Mouse (Mus musculus): ENCODE measurements at regions not wholly inside any gene's neighbourhood (a gene's known extent, or its start where the extent isn't known, plus 50 kb on each side); places are given as distances from the start of the nearest gene placed in this dataset.

DNA sequence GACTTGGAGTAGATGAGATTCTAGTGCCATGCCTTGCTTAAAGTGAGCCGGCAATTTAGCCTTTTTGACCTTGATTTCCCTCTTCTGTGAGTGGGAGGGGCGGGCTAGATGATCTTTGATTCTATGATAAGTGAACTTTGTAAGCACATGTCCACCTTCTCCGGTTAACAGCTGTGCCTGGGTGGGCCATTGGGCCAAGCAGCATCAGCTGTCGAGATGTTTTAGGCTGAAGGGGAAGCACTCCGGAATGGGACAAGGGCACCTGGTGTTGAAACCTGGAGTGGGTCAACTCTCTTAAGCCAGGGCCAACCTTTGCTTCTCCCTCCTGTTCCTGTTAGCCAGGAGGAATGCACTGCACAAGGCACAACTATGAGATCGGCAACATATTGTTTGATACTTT, 239.5 kb upstream of the Map3k1 start:
- Histone ChIP-seq H3K9ac (ENCODE audit: low read length) (no peak overlapping the region), H3K4me1 (ENCODE audit: control insufficient read depth, insufficient read depth, low read length) (no peaks in the 10 kb centered on the region), H3K4me3 (ENCODE audit: low read depth, low read length) (no peak overlapping the region), H3K9me3 (replicated peaks; ENCODE audit: control insufficient read depth, low read length) (no peaks in the 10 kb centered on the region), H3K27ac (ENCODE audit: low read depth, low read length) (no peak overlapping the region), H3K36me3 (ENCODE audit: control insufficient read depth, insufficient read depth, low read length) (no peaks in the 10 kb centered on the region), H3K27me3 (replicated peaks; ENCODE audit: control insufficient read depth, insufficient read depth, low read length) (no peaks in the 10 kb centered on the region), H3K4me2 (ENCODE audit: low read length) (no peak overlapping the region)
- WGBS = 91% methylated on average over 6 of the region's 6 CpGs
- no peak for DNase-seq (ENCODE audit: low spot score)
- no peak for ATAC-seq

DNA sequence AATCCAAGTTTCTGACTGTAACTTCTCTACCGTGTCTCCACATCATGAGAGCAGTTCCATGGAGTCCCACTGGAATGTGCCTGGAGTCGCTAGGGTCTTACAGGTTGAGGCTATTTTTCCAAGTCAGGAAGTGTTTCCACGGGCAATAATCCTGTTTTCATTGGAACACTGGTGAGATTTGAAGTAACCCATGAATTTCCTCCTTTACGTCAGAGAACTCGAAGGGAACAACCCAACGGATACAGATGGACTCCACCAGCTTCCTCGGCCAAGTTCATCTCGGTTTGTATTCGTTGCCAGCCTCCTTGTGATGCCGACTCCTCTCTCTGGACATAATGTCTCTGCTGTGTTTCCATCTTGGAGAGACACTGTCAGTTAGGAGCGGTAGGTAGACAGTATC, 237.4 kb upstream of the Ankrd55 start:
- DNase-seq (ENCODE audit: low spot score) = no peak
- H3K9ac ChIP-seq (ENCODE audit: low read length) = no peak overlapping the region

DNA sequence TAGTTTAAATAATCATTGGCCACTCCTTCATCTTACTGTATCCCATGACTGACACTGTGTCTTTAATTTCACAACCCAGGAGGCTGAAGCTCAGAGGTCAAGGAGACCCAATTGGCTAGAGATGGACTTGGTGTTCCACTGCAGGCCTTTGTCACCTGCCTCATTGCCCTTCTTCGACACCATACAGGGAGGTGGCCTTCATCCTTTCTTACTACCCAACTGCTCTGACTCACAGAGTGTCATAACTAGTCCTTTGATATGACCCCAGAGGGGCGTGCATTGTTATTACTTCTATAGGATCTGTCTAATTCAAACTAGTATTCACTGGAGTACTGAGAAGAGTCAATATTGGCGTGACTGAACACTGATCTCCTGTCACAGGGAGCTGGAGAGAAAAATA, 236.2 kb upstream of the Ankrd55 start:
- DNase-seq (ENCODE audit: low spot score) (no peak), ATAC-seq (no peak)
- H3K9ac ChIP-seq (ENCODE audit: low read length) = no peak overlapping the region
- no peak overlapping the region for H3K4me3 ChIP-seq (ENCODE audit: low read depth, low read length)
- no peaks in the 10 kb centered on the region for H3K36me3 ChIP-seq (ENCODE audit: control insufficient read depth, insufficient read depth, low read length)
- no peaks in the 10 kb centered on the region for H3K27me3 ChIP-seq (replicated peaks; ENCODE audit: control insufficient read depth, insufficient read depth, low read length)
- H3K4me1 ChIP-seq (ENCODE audit: control insufficient read depth, insufficient read depth, low read length) = no peaks in the 10 kb centered on the region
- H3K9me3 ChIP-seq (replicated peaks; ENCODE audit: control insufficient read depth, low read length) = no peaks in the 10 kb centered on the region
- 90% methylated on average over 3 of the region's 3 CpGs for WGBS
- H3K4me2 ChIP-seq (ENCODE audit: low read length) = no peak overlapping the region
- no peak overlapping the region for H3K27ac ChIP-seq (ENCODE audit: low read depth, low read length)

More for the DNA sequence above, 237.4 kb upstream of the Ankrd55 start:
- Histone ChIP-seq H3K4me3 (ENCODE audit: low read depth, low read length) (no peak overlapping the region), H3K27ac (ENCODE audit: low read depth, low read length) (no peak overlapping the region), H3K9me3 (replicated peaks; ENCODE audit: control insufficient read depth, low read length) (no peaks in the 10 kb centered on the region), H3K27me3 (replicated peaks; ENCODE audit: control insufficient read depth, insufficient read depth, low read length) (no peaks in the 10 kb centered on the region), H3K36me3 (ENCODE audit: control insufficient read depth, insufficient read depth, low read length) (no peaks in the 10 kb centered on the region), H3K4me1 (ENCODE audit: control insufficient read depth, insufficient read depth, low read length) (no peaks in the 10 kb centered on the region), H3K4me2 (ENCODE audit: low read length) (no peak overlapping the region)
- 93% methylated on average over 11 of the region's 11 CpGs for WGBS
- ATAC-seq = no peak

GRCm38 (mm10) chr13:112052456-112052855, 235.8 kb upstream of the Ankrd55 start:
- 88% methylated on average over 3 of the region's 3 CpGs for WGBS
- no peak overlapping the region for H3K27ac ChIP-seq (ENCODE audit: low read depth, low read length)
- H3K4me3 ChIP-seq (ENCODE audit: low read depth, low read length) = no peak overlapping the region
- H3K27me3 ChIP-seq (replicated peaks; ENCODE audit: control insufficient read depth, insufficient read depth, low read length) = no peaks in the 10 kb centered on the region
- H3K9ac ChIP-seq (ENCODE audit: low read length) = no peak overlapping the region
- H3K9me3 ChIP-seq (replicated peaks; ENCODE audit: control insufficient read depth, low read length) = no peaks in the 10 kb centered on the region
- H3K4me1 ChIP-seq (ENCODE audit: control insufficient read depth, insufficient read depth, low read length) = no peaks in the 10 kb centered on the region
- DNase-seq (ENCODE audit: low spot score) (no peak), ATAC-seq (no peak)
- no peaks in the 10 kb centered on the region for H3K36me3 ChIP-seq (ENCODE audit: control insufficient read depth, insufficient read depth, low read length)
- H3K4me2 ChIP-seq (ENCODE audit: low read length) = no peak overlapping the region

GRCm38 (mm10) chr13:112054879-112055371, 233.3 kb upstream of the Ankrd55 start:
- H3K9me3 ChIP-seq (replicated peaks; ENCODE audit: control insufficient read depth, low read length) = no peaks in the 10 kb centered on the region
- DNase-seq (ENCODE audit: low spot score) = no peak
- no peak overlapping the region for H3K4me3 ChIP-seq (ENCODE audit: low read depth, low read length)
- H3K4me2 ChIP-seq (ENCODE audit: low read length) = no peak overlapping the region
- no peak overlapping the region for H3K9ac ChIP-seq (ENCODE audit: low read length)
- no peaks in the 10 kb centered on the region for H3K36me3 ChIP-seq (ENCODE audit: control insufficient read depth, insufficient read depth, low read length)
- no peak for ATAC-seq
- no peaks in the 10 kb centered on the region for H3K27me3 ChIP-seq (replicated peaks; ENCODE audit: control insufficient read depth, insufficient read depth, low read length)
- WGBS = 90% methylated on average over 6 of the region's 6 CpGs
- no peaks in the 10 kb centered on the region for H3K4me1 ChIP-seq (ENCODE audit: control insufficient read depth, insufficient read depth, low read length)
- no peak overlapping the region for H3K27ac ChIP-seq (ENCODE audit: low read depth, low read length)

- H3K4me2 ChIP-seq (ENCODE audit: low read length) = no peak overlapping the region
These were observed 230.0 kb upstream of the Ankrd55 start for GRCm38 (mm10) chr13:112058218-112058617.

GRCm38 (mm10) chr13:112058771-112059170, 229.5 kb upstream of the Ankrd55 start:
- 90% methylated on average over 6 of the region's 6 CpGs for WGBS
- DNase-seq (ENCODE audit: low spot score) = no peak
- Histone ChIP-seq H3K4me2 (ENCODE audit: low read length) (no peak overlapping the region), H3K27me3 (replicated peaks; ENCODE audit: control insufficient read depth, insufficient read depth, low read length) (no peaks in the 10 kb centered on the region), H3K9me3 (replicated peaks; ENCODE audit: control insufficient read depth, low read length) (no peaks in the 10 kb centered on the region), H3K36me3 (ENCODE audit: control insufficient read depth, insufficient read depth, low read length) (no peaks in the 10 kb centered on the region), H3K9ac (ENCODE audit: low read length) (no peak overlapping the region), H3K4me3 (ENCODE audit: low read depth, low read length) (no peak overlapping the region), H3K4me1 (ENCODE audit: control insufficient read depth, insufficient read depth, low read length) (no peaks in the 10 kb centered on the region), H3K27ac (ENCODE audit: low read depth, low read length) (no peak overlapping the region)
- no peak for ATAC-seq

More at GRCm38 (mm10) chr13:112058218-112058617, 230.0 kb upstream of the Ankrd55 start:
- Histone ChIP-seq H3K4me1 (ENCODE audit: control insufficient read depth, insufficient read depth, low read length) (no peaks in the 10 kb centered on the region), H3K36me3 (ENCODE audit: control insufficient read depth, insufficient read depth, low read length) (no peaks in the 10 kb centered on the region), H3K27ac (ENCODE audit: low read depth, low read length) (no peak overlapping the region), H3K9me3 (replicated peaks; ENCODE audit: control insufficient read depth, low read length) (no peaks in the 10 kb centered on the region), H3K27me3 (replicated peaks; ENCODE audit: control insufficient read depth, insufficient read depth, low read length) (no peaks in the 10 kb centered on the region), H3K4me3 (ENCODE audit: low read depth, low read length) (no peak overlapping the region), H3K9ac (ENCODE audit: low read length) (no peak overlapping the region)
- DNase-seq (ENCODE audit: low spot score) (peak; percentile 23), ATAC-seq (peak; percentile 37; the same call in 1 of the 2 replicates)
- WGBS = 88% methylated on average over 11 of the region's 11 CpGs

- WGBS = 92% methylated on average over 8 of the region's 8 CpGs
- Histone ChIP-seq H3K4me2 (ENCODE audit: low read length) (no peak overlapping the region), H3K27me3 (replicated peaks; ENCODE audit: control insufficient read depth, insufficient read depth, low read length) (no peaks in the 10 kb centered on the region), H3K4me3 (ENCODE audit: low read depth, low read length) (no peak overlapping the region), H3K9me3 (replicated peaks; ENCODE audit: control insufficient read depth, low read length) (no peaks in the 10 kb centered on the region), H3K4me1 (ENCODE audit: control insufficient read depth, insufficient read depth, low read length) (peaks cover under 1% of the 10 kb centered on the region; the same call in 1 of the 2 replicates), H3K9ac (ENCODE audit: low read length) (no peak overlapping the region), H3K36me3 (ENCODE audit: control insufficient read depth, insufficient read depth, low read length) (no peaks in the 10 kb centered on the region), H3K27ac (ENCODE audit: low read depth, low read length) (no peak overlapping the region)
- ATAC-seq = no peak
- no peak for DNase-seq (ENCODE audit: low spot score)
These were observed 226.2 kb upstream of the Ankrd55 start for GRCm38 (mm10) chr13:112062024-112062423.

DNA sequence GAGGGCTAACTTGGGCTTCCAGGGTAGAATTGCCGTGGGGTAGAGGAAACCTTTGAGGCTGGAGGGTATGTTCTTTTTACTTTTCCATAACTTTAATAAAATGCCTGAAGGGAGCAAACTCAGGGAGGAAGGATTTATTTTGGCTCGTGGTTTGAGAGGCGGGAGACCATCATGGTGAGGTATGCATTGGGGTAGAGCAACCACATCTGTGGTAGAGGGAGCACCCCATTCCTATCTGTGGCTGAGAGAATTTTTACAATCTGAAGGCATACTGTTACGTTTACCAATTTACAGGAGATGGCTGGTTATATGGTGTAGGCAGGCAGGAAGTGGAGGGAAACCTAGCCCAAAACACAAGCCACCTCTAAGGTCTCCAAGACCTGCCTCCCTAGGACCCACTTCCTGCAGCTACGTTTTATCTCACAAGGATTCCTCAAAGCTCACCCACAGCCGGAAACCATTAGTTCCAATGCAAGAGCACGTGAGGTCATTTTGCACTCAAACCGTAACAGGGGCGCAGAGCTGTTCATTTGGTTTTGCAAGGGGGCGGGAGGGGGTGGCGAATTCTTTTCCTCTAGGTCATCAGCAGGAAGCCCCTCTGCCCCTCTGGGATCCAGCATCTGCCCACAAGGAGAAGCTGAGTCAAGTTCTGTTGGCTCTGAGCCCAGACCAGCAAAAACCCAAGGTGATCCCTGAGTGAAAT, 224.7 kb upstream of the Ankrd55 start:
- H3K4me1 ChIP-seq (ENCODE audit: control insufficient read depth, insufficient read depth, low read length) = peaks cover 4% of the 10 kb centered on the region; the same call in 1 of the 2 replicates
- no peak overlapping the region for H3K4me3 ChIP-seq (ENCODE audit: low read depth, low read length)
- H3K36me3 ChIP-seq (ENCODE audit: control insufficient read depth, insufficient read depth, low read length) = no peaks in the 10 kb centered on the region
- H3K27ac ChIP-seq (ENCODE audit: low read depth, low read length) = no peak overlapping the region
- H3K4me2 ChIP-seq (ENCODE audit: low read length) = no peak overlapping the region
- ATAC-seq (no peak), DNase-seq (ENCODE audit: low spot score) (no peak)
- WGBS = 77% methylated on average over 11 of the region's 11 CpGs
- H3K9me3 ChIP-seq (replicated peaks; ENCODE audit: control insufficient read depth, low read length) = no peaks in the 10 kb centered on the region
- no peak overlapping the region for H3K9ac ChIP-seq (ENCODE audit: low read length)
- no peaks in the 10 kb centered on the region for H3K27me3 ChIP-seq (replicated peaks; ENCODE audit: control insufficient read depth, insufficient read depth, low read length)

Data from forebrain, embryonic 14.5 days (tissue).